9 mouse cellular contexts compared by ENCODE assay signal in the genomic region with DNA sequence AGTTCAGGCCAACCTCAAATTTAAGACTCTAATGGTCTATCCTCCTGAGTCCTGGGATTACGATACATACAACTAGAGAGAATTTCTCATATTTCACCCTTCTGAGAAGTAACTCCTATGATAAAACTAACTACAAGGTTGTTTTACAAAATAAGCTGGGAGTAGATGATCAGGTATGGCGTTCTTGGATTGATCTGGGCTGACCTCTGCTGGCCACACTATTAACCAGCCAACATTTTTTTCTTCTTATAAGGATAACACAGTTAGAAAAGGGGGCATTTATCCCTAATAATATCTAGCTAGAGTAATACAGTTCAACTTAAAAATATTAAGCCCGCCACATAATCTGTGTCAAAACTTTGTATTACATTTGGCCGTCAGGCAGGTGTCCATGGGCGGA. TPM values are rescaled to one million over a fixed set of nuclear protein-coding genes. Genes with fewer than 3 reads are reported as not detected.
DNase-seq lines count a peak whose midpoint lies in the region; ATAC-seq lines count a peak whose summit lies in the region.
"Had no signal": no experiment of that assay in that cellular context is flagged by ENCODE, and none has a peak within 500 bp of the region (broad histone marks: within the 10 kb centered on the region; RNA-seq: fewer than 3 reads in every experiment).

No protein-coding gene starts in this region.

- no peaks in the 10 kb centered on the region for H3K9me3 ChIP-seq in liver, embryonic 12.5 days (replicated peaks)
- H3K9me3 ChIP-seq in midbrain, embryonic 15.5 days = no peaks in the 10 kb centered on the region
- H3K9me3 ChIP-seq: heart, embryonic 13.5 days had no signal

- no peak overlapping the region for H3K4me3 ChIP-seq in liver, embryonic 12.5 days
- no peak overlapping the region for H3K4me3 ChIP-seq in midbrain, embryonic 15.5 days
- H3K4me3 ChIP-seq: heart, embryonic 13.5 days had no signal

- ATAC-seq in liver, embryonic 12.5 days = no peak
- no peak for ATAC-seq in midbrain, embryonic 15.5 days (replicated peaks)

- no peak overlapping the region for H3K9ac ChIP-seq in liver, embryonic 12.5 days
- H3K9ac ChIP-seq in midbrain, embryonic 15.5 days = no peak overlapping the region
- H3K9ac ChIP-seq: heart, embryonic 13.5 days had no signal

- no peaks in the 10 kb centered on the region for H3K36me3 ChIP-seq in liver, embryonic 12.5 days
- no peaks in the 10 kb centered on the region for H3K36me3 ChIP-seq in splenic B cell, adult 2 months (ENCODE audit: control insufficient read depth, insufficient read depth, low read length, poor library complexity, severe bottlenecking)
- no peaks in the 10 kb centered on the region for H3K36me3 ChIP-seq in midbrain, embryonic 15.5 days (replicated peaks)
- H3K36me3 ChIP-seq: heart, embryonic 13.5 days had no signal

- H3K27me3 ChIP-seq in liver, embryonic 12.5 days (replicated peaks) = no peaks in the 10 kb centered on the region
- H3K27me3 ChIP-seq in splenic B cell, adult 2 months (ENCODE audit: control insufficient read depth, insufficient read depth, low read length, poor library complexity, severe bottlenecking) = no peaks in the 10 kb centered on the region
- no peaks in the 10 kb centered on the region for H3K27me3 ChIP-seq in midbrain, embryonic 15.5 days (replicated peaks)
- H3K27me3 ChIP-seq: heart, embryonic 13.5 days had no signal

- no peak overlapping the region for H3K4me2 ChIP-seq in liver, embryonic 12.5 days
- no peak overlapping the region for H3K4me2 ChIP-seq in midbrain, embryonic 15.5 days
- H3K4me2 ChIP-seq: heart, embryonic 13.5 days had no signal

- intact Hi-C loops in gastrocnemius, postnatal 14 days (cut with DNase I; ENCODE audit: low total_unique reads) = loop anchor here (2.0 kb wide), 1 partner anchor 84 kb away; no protein-coding TSS in a partner anchor

- H3K4me1 ChIP-seq in liver, embryonic 12.5 days = peaks cover 24% of the 10 kb centered on the region
- H3K4me1 ChIP-seq in midbrain, embryonic 15.5 days = no peaks in the 10 kb centered on the region
- H3K4me1 ChIP-seq: heart, embryonic 13.5 days had no signal

- no peak overlapping the region for H3K27ac ChIP-seq in liver, embryonic 12.5 days
- H3K27ac ChIP-seq in midbrain, embryonic 15.5 days = no peak overlapping the region
- H3K27ac ChIP-seq: heart, embryonic 13.5 days had no signal

- WGBS in liver, embryonic 12.5 days (ENCODE audit: insufficient replicate concordance) = 66% methylated on average over 5 of the region's 5 CpGs
- 86% methylated on average over 5 of the region's 5 CpGs for WGBS in midbrain, embryonic 15.5 days

- DNase-seq in adrenal gland, postnatal 10 days = peak; percentile 16
- no peak for DNase-seq in adrenal gland, adult 8-10 months
- DNase-seq in liver = peak; percentile 32
- peak; percentile 54 for DNase-seq in embryo, embryonic 10.5 days (ENCODE audit: low spot score)
- peak; percentile 33 for DNase-seq in splenic B cell, adult 2 months (ENCODE audit: low read depth, low spot score)
- no peak for DNase-seq in gastrocnemius, postnatal 14 days

RNA-seq across cellular contexts. Expression of a gene that starts 13.8 kb away (rescaled TPM):
- 1 to 10 TPM; 1.1 to 4.0 TPM for total RNA-seq in adrenal gland, postnatal 10 days (2021)
- under 1 TPM in 1 of 4 experiments, not detected in 3; 0.10 TPM for total RNA-seq in adrenal gland, adult 8-10 months (2022)
- polyA plus RNA-seq in liver, embryonic 12.5 days (2016; fragmentation: Nextera tagmentation; extraction: Ambion mirVana) = 0.05 and 0.22 TPM in 2 replicates
- 1 to 10 TPM; 8.3 to 9.4 TPM for total RNA-seq in gastrocnemius, postnatal 14 days (2021)
- not detected in 2 replicates for polyA plus RNA-seq in midbrain, embryonic 15.5 days (2015; fragmentation: Nextera tagmentation; extraction: Ambion mirVana)

RNA-seq across cellular contexts. Expression of a gene that starts 35.8 kb away (rescaled TPM):
- 1 to 10 TPM; 4.6 to 7.4 TPM for total RNA-seq in adrenal gland, postnatal 10 days (2021)
- total RNA-seq in adrenal gland, adult 8-10 months (2022) = not detected
- polyA plus RNA-seq in liver, embryonic 12.5 days (2016; fragmentation: Nextera tagmentation; extraction: Ambion mirVana) = 0.37 and 1.3 TPM in 2 replicates
- total RNA-seq in gastrocnemius, postnatal 14 days (2021) = not detected
- polyA plus RNA-seq in midbrain, embryonic 15.5 days (2015; fragmentation: Nextera tagmentation; extraction: Ambion mirVana) = 0.63 and 1.2 TPM in 2 replicates
- polyA plus RNA-seq: heart, embryonic 13.5 days had no signal

RNA-seq across cellular contexts. Expression of a gene that starts 35.9 kb away (rescaled TPM):
- 10 to 100 TPM; 43.9 to 48.6 TPM for total RNA-seq in adrenal gland, postnatal 10 days (2021)
- 10 to 100 TPM; 49.5 to 78.3 (median 62.2) TPM for total RNA-seq in adrenal gland, adult 8-10 months (2022)
- polyA plus RNA-seq in liver, embryonic 12.5 days (2016; fragmentation: Nextera tagmentation; extraction: Ambion mirVana) = 8.8 and 9.6 TPM in 2 replicates
- 1 to 10 TPM; 7.0 to 7.4 TPM for total RNA-seq in gastrocnemius, postnatal 14 days (2021)
- 13.8 and 16.2 TPM in 2 replicates for polyA plus RNA-seq in midbrain, embryonic 15.5 days (2015; fragmentation: Nextera tagmentation; extraction: Ambion mirVana)

RNA-seq across cellular contexts. Expression of a gene that starts 36.2 kb away (rescaled TPM):
- total RNA-seq in adrenal gland, postnatal 10 days (2021) = 100 to 1,000 TPM in 1 of 2 experiments, 10 to 100 TPM in 1; 86.3 to 159 TPM
- total RNA-seq in adrenal gland, adult 8-10 months (2022) = 10 to 100 TPM; 30.2 to 50.3 (median 41.6) TPM
- 7.4 and 9.8 TPM in 2 replicates for polyA plus RNA-seq in liver, embryonic 12.5 days (2016; fragmentation: Nextera tagmentation; extraction: Ambion mirVana)
- 1 to 10 TPM; 7.3 to 8.1 TPM for total RNA-seq in gastrocnemius, postnatal 14 days (2021)
- 6.2 and 8.4 TPM in 2 replicates for polyA plus RNA-seq in midbrain, embryonic 15.5 days (2015; fragmentation: Nextera tagmentation; extraction: Ambion mirVana)

Comparison
In these comparisons a context has a peak if more than half of its experiments do, and no peak if none do; other contexts are left out.
1. DNase-seq: peak in adrenal gland, postnatal 10 days (single experiment), liver (single experiment), embryo, embryonic 10.5 days (single experiment) and splenic B cell, adult 2 months (single experiment); none in adrenal gland, adult 8-10 months (single experiment) and gastrocnemius, postnatal 14 days (single experiment).
2. RNA of a gene that starts 35.8 kb away (total RNA-seq): 4.6 to 7.4 TPM in adrenal gland, postnatal 10 days; not detected in adrenal gland, adult 8-10 months and not detected in gastrocnemius, postnatal 14 days; every median in the first group is over 4 times any median in the second.
3. RNA of a gene that starts 35.9 kb away (total RNA-seq): 49.5 to 78.3 TPM in adrenal gland, adult 8-10 months and 43.9 to 48.6 TPM in adrenal gland, postnatal 10 days; 7.0 to 7.4 TPM in gastrocnemius, postnatal 14 days; every median in the first group is over 4 times any median in the second.